Mouse (Mus musculus): Measurements from ENCODE around the gene Carmil3. TPM values are rescaled to one million over a fixed set of nuclear protein-coding genes. Genes with fewer than 3 reads are reported as not detected.

The Carmil3 gene
- polyA plus RNA-seq, 1 experiment from 2014 or later = 38.1 TPM

DNA sequence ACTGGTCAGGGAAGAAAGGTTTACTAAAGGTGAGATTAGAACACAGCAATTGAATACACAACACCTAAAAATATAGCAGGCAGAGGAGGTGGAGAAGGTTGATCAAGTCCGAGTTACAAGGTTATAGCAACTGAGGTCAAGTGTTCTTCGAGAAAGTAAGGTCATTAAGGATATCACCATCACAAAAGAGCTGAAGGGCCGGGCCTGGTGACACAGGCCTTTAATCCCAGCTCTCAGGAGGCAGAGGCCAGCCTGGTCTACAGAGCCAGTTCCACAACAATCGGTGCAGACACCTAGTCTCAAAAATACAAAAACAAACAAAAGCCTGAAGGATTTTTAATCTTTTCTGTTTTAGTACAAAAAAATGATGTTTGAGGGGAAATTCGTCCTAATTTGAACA lies 60.9 kb downstream of the Carmil3 start:
- H3K9ac ChIP-seq (replicated peaks; ENCODE audit: low read depth, low read length) = no peak overlapping the region
- H3K36me3 ChIP-seq (ENCODE audit: control insufficient read depth, insufficient read depth) = peaks cover 2% of the 10 kb centered on the region; the same call in 1 of the 2 replicates
- no peaks in the 10 kb centered on the region for H3K4me1 ChIP-seq (replicated peaks; ENCODE audit: control insufficient read depth, insufficient read depth, low read length)
- no peaks in the 10 kb centered on the region for H3K9me3 ChIP-seq (ENCODE audit: control insufficient read depth, low read length)
- no peak overlapping the region for H3K4me3 ChIP-seq (replicated peaks; ENCODE audit: low read length)
- H3K27ac ChIP-seq (ENCODE audit: low read length) = no peak overlapping the region
- WGBS = 73% methylated on average over 5 of the region's 5 CpGs
- no peaks in the 10 kb centered on the region for H3K27me3 ChIP-seq (replicated peaks; ENCODE audit: control insufficient read depth, insufficient read depth, low read length)
- no peak overlapping the region for H3K4me2 ChIP-seq (ENCODE audit: low read length)
- ATAC-seq = no peak

DNA sequence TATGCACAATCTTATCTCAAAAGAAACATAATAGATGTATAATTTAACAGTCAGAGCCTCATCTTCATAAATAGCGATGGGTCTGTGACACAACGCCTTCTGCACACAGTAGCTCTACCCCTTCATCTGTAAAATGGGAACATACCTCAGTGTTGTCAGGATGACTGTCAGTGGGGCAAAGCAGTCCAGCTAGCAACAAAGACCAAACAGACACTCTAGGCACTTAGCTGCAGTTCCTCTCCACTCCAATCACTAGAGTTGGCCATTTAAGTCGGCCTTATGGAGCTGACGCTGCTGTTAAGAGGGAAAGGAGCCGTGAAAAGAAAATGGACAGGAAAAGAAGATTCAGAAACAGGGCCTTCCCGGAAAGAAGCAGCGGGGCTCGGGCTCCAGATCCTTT lies 61.3 kb downstream of the Carmil3 start:
- Histone ChIP-seq H3K36me3 (ENCODE audit: control insufficient read depth, insufficient read depth) (peaks cover 2% of the 10 kb centered on the region; the same call in 1 of the 2 replicates), H3K9me3 (ENCODE audit: control insufficient read depth, low read length) (no peaks in the 10 kb centered on the region), H3K4me1 (replicated peaks; ENCODE audit: control insufficient read depth, insufficient read depth, low read length) (no peaks in the 10 kb centered on the region), H3K4me2 (ENCODE audit: low read length) (no peak overlapping the region), H3K9ac (replicated peaks; ENCODE audit: low read depth, low read length) (no peak overlapping the region), H3K27ac (ENCODE audit: low read length) (no peak overlapping the region), H3K4me3 (replicated peaks; ENCODE audit: low read length) (no peak overlapping the region), H3K27me3 (replicated peaks; ENCODE audit: control insufficient read depth, insufficient read depth, low read length) (no peaks in the 10 kb centered on the region)
- 92% methylated on average over 8 of the region's 8 CpGs for WGBS
- ATAC-seq = no peak

- no peak overlapping the region for H3K4me3 ChIP-seq (replicated peaks; ENCODE audit: low read length)
- H3K27ac ChIP-seq (ENCODE audit: low read length) = no peak overlapping the region
- H3K36me3 ChIP-seq (ENCODE audit: control insufficient read depth, insufficient read depth) = no peaks in the 10 kb centered on the region
- H3K4me1 ChIP-seq (replicated peaks; ENCODE audit: control insufficient read depth, insufficient read depth, low read length) = 0 out of 2 replicates have a peak, but pooled peaks cover 2% of the 10 kb centered on the region
- no peak overlapping the region for H3K9ac ChIP-seq (replicated peaks; ENCODE audit: low read depth, low read length)
- H3K27me3 ChIP-seq (replicated peaks; ENCODE audit: control insufficient read depth, insufficient read depth, low read length) = no peaks in the 10 kb centered on the region
- H3K4me2 ChIP-seq (ENCODE audit: low read length) = no peak overlapping the region
- no peaks in the 10 kb centered on the region for H3K9me3 ChIP-seq (ENCODE audit: control insufficient read depth, low read length)
- no peak for ATAC-seq
These were observed 64.2 kb downstream of the Carmil3 start for GRCm38 (mm10) chr14:55554635-55555034.

DNA sequence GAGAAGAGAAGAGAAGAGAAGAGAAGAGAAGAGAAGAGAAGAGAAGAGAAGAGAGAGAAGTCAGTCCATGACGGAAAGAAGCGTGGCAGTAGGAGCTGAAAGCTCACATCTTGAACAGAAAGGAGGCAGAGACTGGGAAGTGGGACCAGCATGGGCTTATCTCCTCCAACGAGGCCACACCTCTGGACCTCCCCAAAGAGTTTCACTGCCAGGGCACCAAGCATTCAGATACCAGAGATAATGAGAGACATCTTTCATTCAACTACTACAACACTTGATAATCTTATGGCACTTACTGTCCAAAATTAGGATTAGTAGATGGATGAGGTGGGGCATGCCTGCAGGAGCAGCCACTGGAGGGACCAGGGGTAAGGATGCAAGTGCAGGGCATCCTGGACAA lies 65.3 kb downstream of the Carmil3 start:
- 0 out of 2 replicates have a peak, but pooled peaks cover 2% of the 10 kb centered on the region for H3K4me1 ChIP-seq (replicated peaks; ENCODE audit: control insufficient read depth, insufficient read depth, low read length)
- H3K27ac ChIP-seq (ENCODE audit: low read length) = no peak overlapping the region
- ATAC-seq = no peak
- no peak overlapping the region for H3K4me3 ChIP-seq (replicated peaks; ENCODE audit: low read length)
- H3K27me3 ChIP-seq (replicated peaks; ENCODE audit: control insufficient read depth, insufficient read depth, low read length) = no peaks in the 10 kb centered on the region
- H3K9me3 ChIP-seq (ENCODE audit: control insufficient read depth, low read length) = no peaks in the 10 kb centered on the region
- H3K36me3 ChIP-seq (ENCODE audit: control insufficient read depth, insufficient read depth) = no peaks in the 10 kb centered on the region
- no peak overlapping the region for H3K9ac ChIP-seq (replicated peaks; ENCODE audit: low read depth, low read length)
- 80% methylated on average over 3 of the region's 3 CpGs for WGBS
- no peak overlapping the region for H3K4me2 ChIP-seq (ENCODE audit: low read length)

DNA sequence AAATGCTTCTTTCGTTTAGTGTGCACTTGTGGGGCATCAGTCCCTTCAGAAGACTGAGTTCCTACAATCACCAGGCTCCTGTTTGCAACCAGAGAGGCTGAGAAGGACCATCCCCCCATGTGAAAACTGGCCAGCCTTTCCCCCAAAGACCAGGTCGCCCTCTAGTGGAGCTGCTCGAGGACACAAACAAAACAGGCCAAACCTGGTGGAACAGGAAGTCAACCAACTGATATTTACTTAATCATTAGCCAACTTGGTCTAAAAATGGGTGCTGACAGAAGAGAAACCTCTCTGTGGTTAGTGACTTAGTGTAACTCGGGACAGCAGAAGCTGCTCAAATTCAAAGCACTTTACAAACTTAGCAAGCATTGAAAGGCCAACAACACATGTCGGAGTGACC lies 66.6 kb downstream of the Carmil3 start:
- H3K27ac ChIP-seq (ENCODE audit: low read length) = no peak overlapping the region
- 28% methylated on average over 5 of the region's 5 CpGs for WGBS
- H3K4me1 ChIP-seq (replicated peaks; ENCODE audit: control insufficient read depth, insufficient read depth, low read length) = peaks cover 13% of the 10 kb centered on the region
- H3K9me3 ChIP-seq (ENCODE audit: control insufficient read depth, low read length) = no peaks in the 10 kb centered on the region
- no peak overlapping the region for H3K4me2 ChIP-seq (ENCODE audit: low read length)
- no peak overlapping the region for H3K9ac ChIP-seq (replicated peaks; ENCODE audit: low read depth, low read length)
- H3K27me3 ChIP-seq (replicated peaks; ENCODE audit: control insufficient read depth, insufficient read depth, low read length) = no peaks in the 10 kb centered on the region
- no peak overlapping the region for H3K4me3 ChIP-seq (replicated peaks; ENCODE audit: low read length)
- H3K36me3 ChIP-seq (ENCODE audit: control insufficient read depth, insufficient read depth) = no peaks in the 10 kb centered on the region
- ATAC-seq = no peak

DNA sequence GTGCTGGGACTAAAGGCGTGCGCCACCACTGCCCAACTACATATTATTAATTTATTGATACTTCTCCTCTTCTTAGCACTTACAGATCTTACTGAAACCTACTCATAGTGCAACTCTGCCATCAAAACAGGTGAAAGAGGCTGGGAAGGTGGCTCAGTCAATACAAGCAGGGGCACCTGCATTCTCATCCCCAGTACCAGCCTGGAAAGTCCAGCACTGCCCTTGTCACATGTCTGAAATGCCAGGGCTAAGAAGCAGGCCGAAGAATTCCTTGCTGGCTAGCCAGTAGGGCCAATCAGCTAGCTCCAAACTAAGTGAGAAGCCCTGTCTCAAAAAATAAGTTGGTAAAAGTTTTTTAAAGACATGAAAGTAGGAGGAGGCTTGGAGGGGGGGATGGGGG lies 67.1 kb downstream of the Carmil3 start:
- Histone ChIP-seq H3K36me3 (ENCODE audit: control insufficient read depth, insufficient read depth) (no peaks in the 10 kb centered on the region), H3K4me3 (replicated peaks; ENCODE audit: low read length) (no peak overlapping the region), H3K4me2 (ENCODE audit: low read length) (no peak overlapping the region), H3K27ac (ENCODE audit: low read length) (no peak overlapping the region), H3K4me1 (replicated peaks; ENCODE audit: control insufficient read depth, insufficient read depth, low read length) (peaks cover 15% of the 10 kb centered on the region), H3K9ac (replicated peaks; ENCODE audit: low read depth, low read length) (no peak overlapping the region), H3K9me3 (ENCODE audit: control insufficient read depth, low read length) (no peaks in the 10 kb centered on the region), H3K27me3 (replicated peaks; ENCODE audit: control insufficient read depth, insufficient read depth, low read length) (no peaks in the 10 kb centered on the region)
- WGBS = 90% methylated on average over 3 of the region's 3 CpGs
- ATAC-seq = no peak

Other genes starting within 250 kb of the Carmil3 start
- 43.3 and 48.2 TPM in 2 replicates for gene Dhrs4, start 11.9 kb upstream of the Carmil3 start, polyA plus RNA-seq (2015; fragmentation: Nextera tagmentation; extraction: Ambion mirVana)
- gene Cpne6, start 19.8 kb downstream of the Carmil3 start, polyA plus RNA-seq (2015; fragmentation: Nextera tagmentation; extraction: Ambion mirVana) = 9.9 and 18.0 TPM in 2 replicates
- not detected in 2 replicates for gene Nrl, start 34.3 kb downstream of the Carmil3 start, polyA plus RNA-seq (2015; fragmentation: Nextera tagmentation; extraction: Ambion mirVana)
- 23.3 and 23.6 TPM in 2 replicates for gene Pck2, start 49.6 kb downstream of the Carmil3 start, polyA plus RNA-seq (2015; fragmentation: Nextera tagmentation; extraction: Ambion mirVana)
- gene Dcaf11, start 69.4 kb downstream of the Carmil3 start, polyA plus RNA-seq (2015; fragmentation: Nextera tagmentation; extraction: Ambion mirVana) = 123 and 127 TPM in 2 replicates
- 0.63 and 2.3 TPM in 2 replicates for gene A730061H03Rik, start 69.8 kb downstream of the Carmil3 start, polyA plus RNA-seq (2015; fragmentation: Nextera tagmentation; extraction: Ambion mirVana)
- not detected in 2 replicates for gene Fitm1, start 85.0 kb downstream of the Carmil3 start, polyA plus RNA-seq (2015; fragmentation: Nextera tagmentation; extraction: Ambion mirVana)
- gene Psme1, start 87.5 kb downstream of the Carmil3 start, polyA plus RNA-seq (2015; fragmentation: Nextera tagmentation; extraction: Ambion mirVana) = 185 and 197 TPM in 2 replicates
- gene Emc9, start 94.7 kb downstream of the Carmil3 start, polyA plus RNA-seq (2015; fragmentation: Nextera tagmentation; extraction: Ambion mirVana) = 12.9 and 23.4 TPM in 2 replicates
- 179 and 182 TPM in 2 replicates for gene Psme2, start 100.5 kb downstream of the Carmil3 start, polyA plus RNA-seq (2015; fragmentation: Nextera tagmentation; extraction: Ambion mirVana)
- gene Rnf31, start 101.1 kb downstream of the Carmil3 start, polyA plus RNA-seq (2015; fragmentation: Nextera tagmentation; extraction: Ambion mirVana) = 16.9 and 22.5 TPM in 2 replicates
- gene Irf9, start 112.9 kb downstream of the Carmil3 start, polyA plus RNA-seq (2015; fragmentation: Nextera tagmentation; extraction: Ambion mirVana) = 7.8 and 11.8 TPM in 2 replicates
- 9.4 and 11.3 TPM in 2 replicates for gene Rec8, start 127.4 kb downstream of the Carmil3 start, polyA plus RNA-seq (2015; fragmentation: Nextera tagmentation; extraction: Ambion mirVana)
- gene Ipo4, start 145.3 kb downstream of the Carmil3 start, polyA plus RNA-seq (2015; fragmentation: Nextera tagmentation; extraction: Ambion mirVana) = 92.5 and 110 TPM in 2 replicates
- gene Gm49378, start 147.2 kb downstream of the Carmil3 start, polyA plus RNA-seq (2015; fragmentation: Nextera tagmentation; extraction: Ambion mirVana) = 0.67 and 3.8 TPM in 2 replicates
- 62.1 and 66.2 TPM in 2 replicates for gene Tm9sf1, start 153.2 kb downstream of the Carmil3 start, polyA plus RNA-seq (2015; fragmentation: Nextera tagmentation; extraction: Ambion mirVana)
- 0.29 and 0.51 TPM in 2 replicates for gene Tssk4, start 159.5 kb downstream of the Carmil3 start, polyA plus RNA-seq (2015; fragmentation: Nextera tagmentation; extraction: Ambion mirVana)
- gene Mdp1, start 169.9 kb downstream of the Carmil3 start, polyA plus RNA-seq (2015; fragmentation: Nextera tagmentation; extraction: Ambion mirVana) = 63.5 and 71.3 TPM in 2 replicates
- 52.5 and 62.6 TPM in 2 replicates for gene Gmpr2, start 181.3 kb downstream of the Carmil3 start, polyA plus RNA-seq (2015; fragmentation: Nextera tagmentation; extraction: Ambion mirVana)
- gene Nedd8, start 181.5 kb downstream of the Carmil3 start, polyA plus RNA-seq (2015; fragmentation: Nextera tagmentation; extraction: Ambion mirVana) = 514 and 544 TPM in 2 replicates
- 31.4 and 32.6 TPM in 2 replicates for gene Tinf2, start 191.2 kb downstream of the Carmil3 start, polyA plus RNA-seq (2015; fragmentation: Nextera tagmentation; extraction: Ambion mirVana)
- 0.26 and 0.28 TPM in 2 replicates for gene Tgm1, start 223.3 kb downstream of the Carmil3 start, polyA plus RNA-seq (2015; fragmentation: Nextera tagmentation; extraction: Ambion mirVana)
- gene Rabggta, start 231.6 kb downstream of the Carmil3 start, polyA plus RNA-seq (2015; fragmentation: Nextera tagmentation; extraction: Ambion mirVana) = 52.6 and 53.3 TPM in 2 replicates